In the genomic region with DNA sequence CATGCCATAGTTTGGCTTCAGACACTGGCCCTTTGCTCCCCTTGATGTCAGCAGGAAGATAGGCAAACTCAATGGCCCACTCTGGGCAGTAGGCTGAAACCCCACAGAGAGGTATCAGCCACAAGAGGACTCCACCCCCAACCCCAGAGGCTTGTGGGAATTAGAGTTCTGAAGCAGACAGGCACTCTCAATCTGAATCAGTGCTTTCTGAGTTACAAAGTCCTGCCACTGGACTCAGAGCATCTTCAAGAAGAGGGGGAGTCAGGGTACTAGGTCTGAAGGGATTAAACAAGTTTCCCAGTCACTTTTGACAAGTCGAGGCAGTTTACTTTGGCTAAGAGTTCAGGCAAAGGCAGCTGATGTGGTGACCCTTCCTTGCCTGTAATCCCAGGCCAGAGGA, we compare ENCODE assay signal across 37 mouse cellular contexts. TPM values are rescaled to one million over a fixed set of nuclear protein-coding genes. Genes with fewer than 3 reads are reported as not detected.
DNase-seq lines count a peak whose midpoint lies in the region; TF ChIP-seq lines count a peak whose summit lies in the region.
"Had no signal": no experiment of that assay in that cellular context is flagged by ENCODE, and none has a peak within 500 bp of the region (broad histone marks: within the 10 kb centered on the region; RNA-seq: fewer than 3 reads in every experiment).

No protein-coding gene starts in this region.

- no peaks in the 10 kb centered on the region for H3K27me3 ChIP-seq in small intestine, adult 2 months (ENCODE audit: control insufficient read depth, insufficient read depth, low read length)
- H3K27me3 ChIP-seq: embryonic facial prominence, embryonic 12.5 days; hindbrain, embryonic 15.5 days; limb, embryonic 15.5 days; liver, embryonic 13.5 days had no signal

- no peaks in the 10 kb centered on the region for H3K36me3 ChIP-seq in small intestine, adult 2 months (ENCODE audit: control insufficient read depth, insufficient read depth, low read length)
- H3K36me3 ChIP-seq: embryonic facial prominence, embryonic 12.5 days; G1E; heart, embryonic 13.5 days; hindbrain, embryonic 10.5 days; hindbrain, embryonic 15.5 days; limb, embryonic 10.5 days; limb, embryonic 15.5 days; liver, embryonic 13.5 days; midbrain, embryonic 10.5 days had no signal

- no peak for TF ChIP-seq POLR2A in small intestine, adult 2 months (IDR thresholded peaks at IDR 0.05; ENCODE audit: low read depth, low read length)

- H3K4me3 ChIP-seq in small intestine, adult 2 months (ENCODE audit: low read depth, low read length), result no peak overlapping the region
- H3K4me3 ChIP-seq: embryonic facial prominence, embryonic 12.5 days; gastrocnemius, adult 2 months; heart, embryonic 13.5 days; hindbrain, embryonic 10.5 days; hindbrain, embryonic 15.5 days; limb, embryonic 10.5 days; limb, embryonic 15.5 days; liver, embryonic 13.5 days; midbrain, embryonic 10.5 days had no signal

- no peak for TF ChIP-seq CTCF in small intestine, adult 2 months (IDR thresholded peaks at IDR 0.05; ENCODE audit: extremely low read depth, insufficient read length, insufficient replicate concordance, low read depth, low read length)

- H3K4me1 ChIP-seq in small intestine, adult 2 months (ENCODE audit: control insufficient read depth, insufficient read depth, insufficient read length, low read length), result peaks cover 50% of the 10 kb centered on the region
- H3K4me1 ChIP-seq: embryonic facial prominence, embryonic 12.5 days; heart, embryonic 13.5 days; hindbrain, embryonic 10.5 days; hindbrain, embryonic 15.5 days; limb, embryonic 10.5 days; limb, embryonic 15.5 days; midbrain, embryonic 10.5 days had no signal

- WGBS in small intestine, adult 2 months, result 21% methylated on average over 1 of the region's 1 CpGs

- H3K27ac ChIP-seq in small intestine, adult 2 months (ENCODE audit: insufficient read depth, low read depth, low read length), result peak overlapping the region; percentile 78
- H3K27ac ChIP-seq: embryonic facial prominence, embryonic 12.5 days; gastrocnemius, adult 2 months; heart, embryonic 13.5 days; hindbrain, embryonic 10.5 days; hindbrain, embryonic 15.5 days; limb, embryonic 10.5 days; limb, embryonic 15.5 days; liver, embryonic 13.5 days; midbrain, embryonic 10.5 days had no signal

- peak; percentile 40 for DNase-seq in kidney, adult 11 months
- no peak for DNase-seq in kidney, adult 18-20 months
- peak; percentile 42 to 69 for DNase-seq in kidney, postnatal 25 days
- DNase-seq in kidney, adult 8-10 months, result no peak
- peak; percentile 46 for DNase-seq in B cell, adult 2 months
- no peak for DNase-seq in adrenal gland, postnatal 4 days (ENCODE audit: low spot score in 2 of 2)
- no peak for DNase-seq in cerebellum, adult 11-12 months
- DNase-seq: adrenal gland, adult 8-10 months; cerebellum, adult 11 months; cerebellum, adult 9-11 months; embryo, embryonic 11 days; gastrocnemius, adult 2 months; heart, postnatal 10 days; layer of hippocampus, adult 9-11 months; liver, embryonic 13.5 days; lung, embryonic 14.5 days; lung, postnatal 14 days; right cerebral cortex, postnatal 25 days; thymus, postnatal 4 days had no signal

RNA-seq across cellular contexts. Expression of gene Pigr, which starts 6.7 kb away (rescaled TPM):
- polyA plus RNA-seq in small intestine, adult 2 months (2012; rRNA removed), result 747 and 1,110 TPM in 2 replicates
- 1 to 10 TPM in 1 of 2 experiments, under 1 TPM in 1; 0.53 to 1.2 TPM for total RNA-seq in adrenal gland, postnatal 4 days (2021)
- total RNA-seq: gastrocnemius, adult 2 months; heart, postnatal 10 days; megakaryocyte progenitor cell, adult 5-6 weeks had no signal
- polyA plus RNA-seq: C2C12; embryonic facial prominence, embryonic 12.5 days; forebrain, embryonic 16.5 days; G1E; heart, embryonic 13.5 days; hindbrain, embryonic 10.5 days; hindbrain, embryonic 15.5 days; limb, embryonic 10.5 days; lung, embryonic 14.5 days; midbrain, embryonic 10.5 days; midbrain, embryonic 16.5 days; neural tube, embryonic 11.5 days had no signal

RNA-seq across cellular contexts. Expression of gene Fcamr, which starts 19.0 kb away (rescaled TPM):
- 0.74 and 1.6 TPM in 2 replicates for polyA plus RNA-seq in small intestine, adult 2 months (2012; rRNA removed)
- total RNA-seq in adrenal gland, postnatal 4 days (2021), result not detected
- total RNA-seq: G1E; gastrocnemius, postnatal 4 days; left cerebral cortex, postnatal 10 days; megakaryocyte progenitor cell, adult 5-6 weeks; neutrophil, adult 5-6 weeks had no signal
- polyA plus RNA-seq: C2C12; embryonic facial prominence, embryonic 12.5 days; forebrain, embryonic 16.5 days; G1E; heart, embryonic 13.5 days; hindbrain, embryonic 10.5 days; hindbrain, embryonic 15.5 days; limb, embryonic 10.5 days; liver, embryonic 13.5 days; lung, embryonic 14.5 days; midbrain, embryonic 10.5 days; midbrain, embryonic 16.5 days; neural tube, embryonic 11.5 days; thymus, postnatal 0 days had no signal

RNA-seq across cellular contexts. Expression of gene Fcmr, which starts 45.7 kb away (rescaled TPM):
- polyA plus RNA-seq in small intestine, adult 2 months (2012; rRNA removed), result 10.4 and 10.7 TPM in 2 replicates
- 1 to 10 TPM in 1 of 2 experiments, under 1 TPM in 1; 0.50 to 1.0 TPM for total RNA-seq in adrenal gland, postnatal 4 days (2021)
- total RNA-seq: G1E; gastrocnemius, adult 2 months; megakaryocyte progenitor cell, adult 5-6 weeks had no signal
- polyA plus RNA-seq: C2C12; embryonic facial prominence, embryonic 12.5 days; forebrain, embryonic 16.5 days; G1E; hindbrain, embryonic 10.5 days; liver, embryonic 13.5 days; lung, embryonic 14.5 days; midbrain, embryonic 10.5 days; neural tube, embryonic 11.5 days; thymus, postnatal 0 days had no signal

Comparison
In these comparisons a context has a peak if more than half of its experiments do, and no peak if none do; other contexts are left out.
1. DNase-seq: peak in kidney, adult 11 months (single experiment), kidney, postnatal 25 days (2 of 2) and B cell, adult 2 months (2 of 2); none in kidney, adult 18-20 months (single experiment), kidney, adult 8-10 months (0 of 2), adrenal gland, postnatal 4 days (0 of 2) and cerebellum, adult 11-12 months (single experiment).